Comparison of ENCODE assay signal across 16 mouse cellular contexts in the genomic region with DNA sequence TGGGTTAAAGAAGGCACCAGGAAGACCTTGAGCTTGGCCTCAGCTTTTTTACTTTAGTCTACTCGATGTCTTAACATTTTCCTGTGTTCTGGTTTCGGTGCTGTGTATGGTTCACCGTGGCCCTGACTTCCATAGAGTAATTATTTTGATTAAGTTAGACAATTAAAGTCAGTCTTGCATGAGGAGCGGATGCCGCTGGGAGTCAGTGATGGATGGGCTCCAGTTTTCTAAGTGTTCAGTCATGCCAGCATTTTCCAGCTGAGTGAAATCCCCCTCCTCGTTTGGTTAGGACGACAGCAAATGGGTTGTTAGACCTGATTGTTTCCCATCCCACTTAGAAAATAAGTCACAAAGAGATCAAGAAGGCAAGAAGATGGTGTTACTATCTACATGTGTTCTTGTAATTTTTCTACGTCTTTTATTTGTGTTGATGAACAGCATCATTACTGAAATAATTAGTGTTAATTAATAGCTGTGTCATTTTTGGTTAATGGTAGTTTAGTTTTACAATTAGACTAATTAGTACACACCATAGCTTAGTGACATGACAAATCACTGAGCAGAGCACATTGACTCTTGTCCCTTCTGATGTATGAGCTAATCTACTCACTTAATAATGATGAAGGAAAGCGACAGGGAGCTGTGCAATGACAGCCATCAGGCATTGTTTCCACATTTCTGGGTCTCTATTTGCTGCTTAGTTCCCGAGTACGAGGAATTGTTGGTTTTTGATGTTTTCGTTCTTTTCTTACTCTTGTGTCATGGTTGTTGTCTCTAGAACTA.
DNase-seq lines count a peak whose midpoint lies in the region; ATAC-seq lines count a peak whose summit lies in the region.
"Had no signal": no experiment of that assay in that cellular context is flagged by ENCODE, and none has a peak within 500 bp of the region (broad histone marks: within the 10 kb centered on the region; RNA-seq: fewer than 3 reads in every experiment).

No protein-coding gene starts in this region.

- H3K4me2 ChIP-seq in forebrain, embryonic 13.5 days, result no peak overlapping the region
- H3K4me2 ChIP-seq in midbrain, embryonic 15.5 days, result no peak overlapping the region
- no peak overlapping the region for H3K4me2 ChIP-seq in hindbrain, embryonic 14.5 days (replicated peaks)
- H3K4me2 ChIP-seq: limb, embryonic 13.5 days; stomach, embryonic 15.5 days had no signal

- DNase-seq in forebrain, embryonic 10.5 days (ENCODE audit: extremely low spot score, low spot score), result no peak
- no peak for DNase-seq in midbrain, embryonic 10.5 days (ENCODE audit: low spot score)
- peak; percentile 63 for DNase-seq in hindbrain, embryonic 14.5 days (ENCODE audit: low spot score)
- peak; percentile 81 for DNase-seq in retina, postnatal 1 day
- DNase-seq in thymus, postnatal 25 days, result no peak
- DNase-seq in spleen, adult 18-20 months, result no peak
- DNase-seq: cerebellum, adult 8-10 months; heart, adult 2 months; lung, adult 2 months; right cerebral cortex, postnatal 4 days; thymus, postnatal 4 days had no signal

- WGBS in forebrain, embryonic 13.5 days, result 37% methylated on average over 12 of the region's 12 CpGs
- 69% methylated on average over 12 of the region's 12 CpGs for WGBS in forebrain, embryonic 10.5 days
- 65% methylated on average over 12 of the region's 12 CpGs for WGBS in midbrain, embryonic 15.5 days
- WGBS in midbrain, embryonic 10.5 days, result 72% methylated on average over 12 of the region's 12 CpGs
- 27% methylated on average over 12 of the region's 12 CpGs for WGBS in hindbrain, embryonic 14.5 days

- H3K9ac ChIP-seq in forebrain, embryonic 13.5 days, result no peak overlapping the region
- H3K9ac ChIP-seq in midbrain, embryonic 15.5 days, result no peak overlapping the region
- no peak overlapping the region for H3K9ac ChIP-seq in hindbrain, embryonic 14.5 days
- H3K9ac ChIP-seq: limb, embryonic 13.5 days; stomach, embryonic 15.5 days had no signal

- no peaks in the 10 kb centered on the region for H3K36me3 ChIP-seq in forebrain, embryonic 13.5 days (ENCODE audit: poor library complexity, severe bottlenecking)
- no peaks in the 10 kb centered on the region for H3K36me3 ChIP-seq in forebrain, embryonic 10.5 days (replicated peaks)
- H3K36me3 ChIP-seq in midbrain, embryonic 15.5 days (replicated peaks), result no peaks in the 10 kb centered on the region
- H3K36me3 ChIP-seq in midbrain, embryonic 10.5 days, result no peaks in the 10 kb centered on the region
- no peaks in the 10 kb centered on the region for H3K36me3 ChIP-seq in hindbrain, embryonic 14.5 days (replicated peaks; ENCODE audit: control insufficient read depth, insufficient read depth)
- H3K36me3 ChIP-seq: limb, embryonic 13.5 days; stomach, embryonic 15.5 days had no signal

- 0 out of 2 replicates have a peak, but pooled peaks cover 7% of the 10 kb centered on the region for H3K4me1 ChIP-seq in forebrain, embryonic 13.5 days
- H3K4me1 ChIP-seq in forebrain, embryonic 10.5 days, result no peaks in the 10 kb centered on the region
- H3K4me1 ChIP-seq in midbrain, embryonic 15.5 days, result no peaks in the 10 kb centered on the region
- H3K4me1 ChIP-seq in midbrain, embryonic 10.5 days, result no peaks in the 10 kb centered on the region
- no peaks in the 10 kb centered on the region for H3K4me1 ChIP-seq in hindbrain, embryonic 14.5 days (replicated peaks; ENCODE audit: control insufficient read depth, insufficient read depth, low read length)
- H3K4me1 ChIP-seq: limb, embryonic 13.5 days; stomach, embryonic 15.5 days had no signal

- H3K4me3 ChIP-seq in forebrain, embryonic 13.5 days, result no peak overlapping the region
- no peak overlapping the region for H3K4me3 ChIP-seq in forebrain, embryonic 10.5 days
- no peak overlapping the region for H3K4me3 ChIP-seq in midbrain, embryonic 15.5 days
- H3K4me3 ChIP-seq in midbrain, embryonic 10.5 days, result no peak overlapping the region
- H3K4me3 ChIP-seq in hindbrain, embryonic 14.5 days (replicated peaks; ENCODE audit: low read length), result no peak overlapping the region
- H3K4me3 ChIP-seq: erythroblast, embryonic 14.5 days; heart, adult 2 months; limb, embryonic 13.5 days; stomach, embryonic 15.5 days had no signal

- H3K9me3 ChIP-seq in forebrain, embryonic 13.5 days (replicated peaks), result no peaks in the 10 kb centered on the region
- no peaks in the 10 kb centered on the region for H3K9me3 ChIP-seq in forebrain, embryonic 10.5 days
- H3K9me3 ChIP-seq in midbrain, embryonic 15.5 days, result no peaks in the 10 kb centered on the region
- no peaks in the 10 kb centered on the region for H3K9me3 ChIP-seq in midbrain, embryonic 10.5 days (replicated peaks)
- H3K9me3 ChIP-seq in hindbrain, embryonic 14.5 days (ENCODE audit: control insufficient read depth, low read length), result no peaks in the 10 kb centered on the region
- H3K9me3 ChIP-seq: limb, embryonic 13.5 days; stomach, embryonic 15.5 days had no signal

- H3K27me3 ChIP-seq in forebrain, embryonic 13.5 days, result no peaks in the 10 kb centered on the region
- no peaks in the 10 kb centered on the region for H3K27me3 ChIP-seq in forebrain, embryonic 10.5 days (ENCODE audit: poor library complexity, severe bottlenecking)
- H3K27me3 ChIP-seq in midbrain, embryonic 15.5 days (replicated peaks), result no peaks in the 10 kb centered on the region
- no peaks in the 10 kb centered on the region for H3K27me3 ChIP-seq in midbrain, embryonic 10.5 days (ENCODE audit: low read depth, poor library complexity, severe bottlenecking)
- H3K27me3 ChIP-seq in hindbrain, embryonic 14.5 days (ENCODE audit: control insufficient read depth, insufficient read depth, low read length), result no peaks in the 10 kb centered on the region
- H3K27me3 ChIP-seq: limb, embryonic 13.5 days; stomach, embryonic 15.5 days had no signal

- ATAC-seq in forebrain, embryonic 13.5 days, result peak; percentile 75; the same call in 1 of the 2 replicates
- 0 out of 2 replicates have a peak, but pooled peaks have one; percentile 50 for ATAC-seq in midbrain, embryonic 15.5 days (replicated peaks)
- ATAC-seq in hindbrain, embryonic 14.5 days (ENCODE audit: low FRiP score), result peak; percentile 78

- H3K27ac ChIP-seq in forebrain, embryonic 13.5 days, result no peak overlapping the region
- H3K27ac ChIP-seq in forebrain, embryonic 10.5 days, result no peak overlapping the region
- H3K27ac ChIP-seq in midbrain, embryonic 15.5 days, result no peak overlapping the region
- H3K27ac ChIP-seq in midbrain, embryonic 10.5 days (replicated peaks), result no peak overlapping the region
- no peak overlapping the region for H3K27ac ChIP-seq in hindbrain, embryonic 14.5 days
- H3K27ac ChIP-seq: heart, adult 2 months; limb, embryonic 13.5 days; stomach, embryonic 15.5 days had no signal

Comparison
In these comparisons a context has a peak if more than half of its experiments do, and no peak if none do; other contexts are left out.
1. DNase-seq: peak in hindbrain, embryonic 14.5 days (single experiment) and retina, postnatal 1 day (single experiment); none in forebrain, embryonic 10.5 days (single experiment), midbrain, embryonic 10.5 days (single experiment), thymus, postnatal 25 days (single experiment) and spleen, adult 18-20 months (0 of 2).
2. Peak in every context shown above with its lines, with median percentiles within 50 percentile points of each other: ATAC-seq.